Mouse (Mus musculus) forebrain, embryonic 14.5 days (tissue): ENCODE measurements around the gene Dock2. TPM values are rescaled to one million over a fixed set of nuclear protein-coding genes. Genes with fewer than 3 reads are reported as not detected.

Source experiments
- ATAC-seq: fragments of 200-750 bp; cut with Nextera tagmentation; 2 replicates; pipeline ENCODE4 v1.8.0; 2017; ENCODE audit warnings: mild to moderate bottlenecking, moderate library complexity
- DNase-seq: peaks from one replicate; pipeline ENCODE4 v3.0.0-alpha.2; 2015; ENCODE audit warnings: low spot score
- H3K27ac ChIP-seq: fragments of 300-500 bp; sonication (generic); 2 replicates; pipeline ENCODE4 v1.5.1; 2014; ENCODE audit warnings: low read depth, mild to moderate bottlenecking, control low read depth, low read length, moderate library complexity
- H3K27me3 ChIP-seq: fragments of 300-500 bp; sonication (generic); replicated peaks from 2 replicates; pipeline ENCODE4 v1.6.1; 2014; ENCODE audit warnings: low read length, control low read depth, mixed read lengths; ENCODE audit not compliant: control insufficient read depth, insufficient read depth
- H3K36me3 ChIP-seq: fragments of 300-500 bp; sonication (generic); 2 replicates; pipeline ENCODE4 v1.6.1; 2014; ENCODE audit warnings: low read length, control low read depth; ENCODE audit not compliant: control insufficient read depth, insufficient read depth
- H3K4me1 ChIP-seq: fragments of 300-500 bp; sonication (generic); 2 replicates; pipeline ENCODE4 v1.6.1; 2014; ENCODE audit warnings: antibody characterized with exemption, low read length, control low read depth; ENCODE audit not compliant: control insufficient read depth, insufficient read depth
- H3K4me2 ChIP-seq: fragments of 300-500 bp; sonication (generic); 2 replicates; pipeline ENCODE4 v1.6.1; 2014; ENCODE audit warnings: mild to moderate bottlenecking, control low read depth, low read length
- H3K4me3 ChIP-seq: fragments of 300-500 bp; sonication (generic); 2 replicates; pipeline ENCODE4 v1.5.1; 2014; ENCODE audit warnings: low read depth, low read length, control low read depth
- H3K9ac ChIP-seq: fragments of 300-500 bp; sonication (generic); 2 replicates; pipeline ENCODE4 v1.6.1; 2014; ENCODE audit warnings: mild to moderate bottlenecking, low read length, control low read depth, moderate library complexity
- H3K9me3 ChIP-seq: fragments of 300-500 bp; sonication (generic); replicated peaks from 2 replicates; pipeline ENCODE4 v1.6.1; 2016; ENCODE audit warnings: low read length, control low read depth, mixed read lengths; ENCODE audit not compliant: control insufficient read depth
- WGBS: fragments of 180-500 bp; shearing (Covaris S2); extraction: QIAGEN DNeasy Blood & Tissue Kit; methylation state at CpG from one replicate; pipeline ENCODE4 v1.1.7; 2014; 5-methylcytosine and 5-hydroxymethylcytosine counted together
- polyA plus RNA-seq: library from polyadenylated mRNA; unstranded; fragments of >200 nt; fragmentation: Nextera tagmentation; extraction: Ambion mirVana; gene quantifications from 2 replicates; pipeline ENCODE4 v1.2.1, GENCODE M21; 2014

Gene Dock2
- polyA plus RNA-seq, 1 experiment from 2014 or later: 0.37 TPM

- no peak overlapping the region for H3K4me2 ChIP-seq
- DNase-seq (peak; percentile 84), ATAC-seq (peak; percentile 46; the same call in 1 of the 2 replicates)
- no peaks in the 10 kb centered on the region for H3K9me3 ChIP-seq
- H3K27me3 ChIP-seq: no peaks in the 10 kb centered on the region
- no peaks in the 10 kb centered on the region for H3K4me1 ChIP-seq
- H3K27ac ChIP-seq: no peak overlapping the region
- no peak overlapping the region for H3K4me3 ChIP-seq
- WGBS: 19% methylated on average over 5 of the region's 5 CpGs
- no peak overlapping the region for H3K9ac ChIP-seq
- H3K36me3 ChIP-seq: no peaks in the 10 kb centered on the region
These were observed 570.8 kb downstream of the Dock2 start for GRCm38 (mm10) chr11:34212853-34213252.

GRCm38 (mm10) chr11:34207989-34208388 is 575.7 kb downstream of the Dock2 start, which contains the start of gene Foxi1:
TSS of gene Foxi1 (minus strand) at chr11:34208089.
- DNase-seq: no peak
- no peak within 1 kb of the TSS for H3K27ac ChIP-seq
- no peak within 1 kb of the TSS for H3K4me2 ChIP-seq
- no peak for ATAC-seq
- H3K4me3 ChIP-seq: no peak within 1 kb of the TSS
- H3K36me3 ChIP-seq: no peaks in the 10 kb centered on the region
- H3K9me3 ChIP-seq: no peaks in the 10 kb centered on the region
- WGBS: 85% methylated on average over 10 of the region's 10 CpGs
- no peak within 1 kb of the TSS for H3K9ac ChIP-seq
- H3K27me3 ChIP-seq: no peaks in the 10 kb centered on the region
- H3K4me1 ChIP-seq: no peaks in the 10 kb centered on the region

- Histone ChIP-seq H3K27me3 (no peaks in the 10 kb centered on the region), H3K4me1 (no peaks in the 10 kb centered on the region), H3K9me3 (no peaks in the 10 kb centered on the region), H3K4me2 (no peak overlapping the region), H3K9ac (no peak overlapping the region), H3K27ac (no peak overlapping the region), H3K4me3 (no peak overlapping the region), H3K36me3 (no peaks in the 10 kb centered on the region)
- 56% methylated on average over 1 of the region's 1 CpGs for WGBS
- no peak for ATAC-seq
- no peak for DNase-seq
These were observed 580.9 kb downstream of the Dock2 start for GRCm38 (mm10) chr11:34202769-34203168.

GRCm38 (mm10) chr11:34195142-34195541 is 588.5 kb downstream of the Dock2 start:
- ATAC-seq: no peak
- Histone ChIP-seq H3K27me3 (no peaks in the 10 kb centered on the region), H3K4me1 (no peaks in the 10 kb centered on the region), H3K9me3 (no peaks in the 10 kb centered on the region), H3K4me2 (no peak overlapping the region), H3K4me3 (no peak overlapping the region), H3K9ac (no peak overlapping the region), H3K36me3 (no peaks in the 10 kb centered on the region), H3K27ac (no peak overlapping the region)
- no peak for DNase-seq
- 89% methylated on average over 3 of the region's 3 CpGs for WGBS

GRCm38 (mm10) chr11:34194158-34194941 is 589.3 kb downstream of the Dock2 start:
- Histone ChIP-seq H3K27ac (no peak overlapping the region), H3K4me2 (no peak overlapping the region), H3K9me3 (no peaks in the 10 kb centered on the region), H3K9ac (no peak overlapping the region), H3K27me3 (no peaks in the 10 kb centered on the region), H3K4me3 (no peak overlapping the region), H3K36me3 (no peaks in the 10 kb centered on the region), H3K4me1 (no peaks in the 10 kb centered on the region)
- WGBS: 67% methylated on average over 9 of the region's 9 CpGs
- DNase-seq (no peak), ATAC-seq (no peak)

- no peak for ATAC-seq
- H3K36me3 ChIP-seq: no peaks in the 10 kb centered on the region
- no peaks in the 10 kb centered on the region for H3K27me3 ChIP-seq
- no peaks in the 10 kb centered on the region for H3K4me1 ChIP-seq
- no peak overlapping the region for H3K4me3 ChIP-seq
- H3K9ac ChIP-seq: no peak overlapping the region
- WGBS: 66% methylated on average over 3 of the region's 3 CpGs
- no peak for DNase-seq
- H3K4me2 ChIP-seq: no peak overlapping the region
- no peaks in the 10 kb centered on the region for H3K9me3 ChIP-seq
- no peak overlapping the region for H3K27ac ChIP-seq
These were observed 590.0 kb downstream of the Dock2 start for GRCm38 (mm10) chr11:34193658-34194057.

- WGBS: 79% methylated on average over 2 of the region's 2 CpGs
- H3K4me1 ChIP-seq: peaks cover 6% of the 10 kb centered on the region; the same call in 1 of the 2 replicates
- no peak overlapping the region for H3K4me3 ChIP-seq
- DNase-seq (no peak), ATAC-seq (no peak)
- no peaks in the 10 kb centered on the region for H3K27me3 ChIP-seq
- no peaks in the 10 kb centered on the region for H3K9me3 ChIP-seq
- H3K27ac ChIP-seq: no peak overlapping the region
- H3K36me3 ChIP-seq: no peaks in the 10 kb centered on the region
- H3K4me2 ChIP-seq: no peak overlapping the region
- no peak overlapping the region for H3K9ac ChIP-seq
These were observed 599.4 kb downstream of the Dock2 start for GRCm38 (mm10) chr11:34184266-34184665.

- H3K27ac ChIP-seq: no peak overlapping the region
These were observed 602.2 kb downstream of the Dock2 start for GRCm38 (mm10) chr11:34181214-34182117.

More at GRCm38 (mm10) chr11:34181214-34182117, 602.2 kb downstream of the Dock2 start:
- H3K4me1 ChIP-seq: peaks cover 6% of the 10 kb centered on the region; the same call in 1 of the 2 replicates
- H3K36me3 ChIP-seq: no peaks in the 10 kb centered on the region
- DNase-seq (peak; percentile 39), ATAC-seq (no peak; the same call in 1 of the 2 replicates)
- H3K4me2 ChIP-seq: no peak overlapping the region
- 36% methylated on average over 8 of the region's 8 CpGs for WGBS
- no peak overlapping the region for H3K4me3 ChIP-seq
- H3K27me3 ChIP-seq: no peaks in the 10 kb centered on the region
- no peaks in the 10 kb centered on the region for H3K9me3 ChIP-seq
- no peak overlapping the region for H3K9ac ChIP-seq
